Mouse (Mus musculus): ENCODE results near the gene Psma2. TPM values are rescaled to one million over a fixed set of nuclear protein-coding genes. Genes with fewer than 3 reads are reported as not detected.

Gene Psma2
- polyA plus RNA-seq (2016; fragmentation: Nextera tagmentation; extraction: Ambion mirVana) = 181 and 186 TPM in 2 replicates

GRCm38 (mm10) chr13:14612926-14613529, at the start of gene Psma2, which contains the start of gene Mrpl32:
TSS of gene Psma2 (plus strand) at chr13:14613240.
TSS of gene Mrpl32 (minus strand) at chr13:14613165.
- peak; percentile 98 for ATAC-seq (ENCODE audit: insufficient number of reproducible peaks, insufficient read depth, low FRiP score, low TSS enrichment)
- Histone ChIP-seq H3K4me2 (replicated peaks) (peak within 1 kb of the TSS; percentile 61), H3K4me3 (peak within 1 kb of the TSS; percentile 74), H3K36me3 (peaks cover 24% of the 10 kb centered on the region), H3K9me3 (no peaks in the 10 kb centered on the region), H3K9ac (peak within 1 kb of the TSS; percentile 88), H3K4me1 (peaks cover 6% of the 10 kb centered on the region; the same call in 1 of the 2 replicates), H3K27me3 (no peaks in the 10 kb centered on the region), H3K27ac (0 out of 2 replicates have a peak within 1 kb of the TSS, but pooled peaks have one; percentile 69)
- WGBS = under 1% methylated on average over 42 of the region's 42 CpGs

GRCm38 (mm10) chr13:14574128-14574527, 38.9 kb upstream of the Psma2 start:
- no peak overlapping the region for H3K4me3 ChIP-seq
- ATAC-seq (ENCODE audit: insufficient number of reproducible peaks, insufficient read depth, low FRiP score, low TSS enrichment) = no peak
- no peak overlapping the region for H3K27ac ChIP-seq

DNA sequence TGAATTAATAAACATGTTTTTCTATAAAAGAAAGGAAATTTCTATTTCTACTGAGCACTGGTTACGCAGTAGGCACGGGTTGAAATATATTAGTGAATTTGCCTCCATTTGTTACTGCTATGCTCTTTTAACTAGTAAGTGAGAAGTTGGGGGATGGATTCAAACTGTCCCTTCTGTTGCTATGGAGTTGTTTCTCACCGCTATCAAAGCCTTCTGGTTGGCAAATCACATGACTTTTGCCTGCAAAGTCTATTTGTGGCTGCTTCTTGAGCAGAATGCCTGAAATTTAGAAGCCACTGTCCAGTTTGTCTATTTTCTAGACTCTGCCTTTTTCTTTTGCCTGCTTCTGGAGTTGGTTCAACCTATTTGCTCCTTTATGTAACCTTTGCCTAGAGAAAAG, 32.6 kb upstream of the Psma2 start:
- no peak for ATAC-seq (ENCODE audit: insufficient number of reproducible peaks, insufficient read depth, low FRiP score, low TSS enrichment)
- 86% methylated on average over 3 of the region's 3 CpGs for WGBS
- no peaks in the 10 kb centered on the region for H3K27me3 ChIP-seq

More at GRCm38 (mm10) chr13:14574128-14574527, 38.9 kb upstream of the Psma2 start:
- H3K9me3 ChIP-seq = no peaks in the 10 kb centered on the region; the same call in 1 of the 2 replicates
- H3K27me3 ChIP-seq = no peaks in the 10 kb centered on the region
- no peaks in the 10 kb centered on the region for H3K4me1 ChIP-seq
- no peaks in the 10 kb centered on the region for H3K36me3 ChIP-seq
- no peak overlapping the region for H3K4me2 ChIP-seq (replicated peaks)
- no peak overlapping the region for H3K9ac ChIP-seq

DNA sequence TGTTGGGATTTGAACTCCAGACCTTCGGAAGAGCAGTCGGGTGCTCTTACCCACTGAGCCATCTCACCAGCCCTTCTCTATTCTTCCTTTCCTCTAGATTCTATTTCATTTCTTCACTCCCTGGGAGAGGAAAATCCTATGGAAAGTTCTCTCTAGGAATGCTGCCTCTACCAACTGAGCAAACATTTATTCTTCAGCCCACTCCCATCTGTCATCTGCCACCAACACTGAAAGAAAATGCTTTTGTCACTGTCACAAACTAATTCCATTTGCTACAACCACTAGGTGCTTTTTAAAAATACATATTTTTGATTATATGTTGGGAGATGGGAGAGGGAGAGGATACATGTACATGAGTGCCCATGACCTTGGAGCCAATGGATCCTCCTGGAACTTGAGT, 10.3 kb upstream of the Psma2 start:
- Histone ChIP-seq H3K36me3 (no peaks in the 10 kb centered on the region), H3K4me2 (replicated peaks) (no peak overlapping the region), H3K27me3 (no peaks in the 10 kb centered on the region), H3K4me3 (no peak overlapping the region), H3K27ac (no peak overlapping the region), H3K9ac (no peak overlapping the region), H3K4me1 (no peaks in the 10 kb centered on the region), H3K9me3 (no peaks in the 10 kb centered on the region)
- ATAC-seq (ENCODE audit: insufficient number of reproducible peaks, insufficient read depth, low FRiP score, low TSS enrichment) = no peak
- 95% methylated on average over 2 of the region's 2 CpGs for WGBS

More for the DNA sequence above, 32.6 kb upstream of the Psma2 start:
- Histone ChIP-seq H3K9ac (no peak overlapping the region), H3K4me3 (no peak overlapping the region), H3K4me1 (no peaks in the 10 kb centered on the region), H3K36me3 (no peaks in the 10 kb centered on the region), H3K4me2 (replicated peaks) (no peak overlapping the region), H3K9me3 (no peaks in the 10 kb centered on the region; the same call in 1 of the 2 replicates), H3K27ac (no peak overlapping the region)

DNA sequence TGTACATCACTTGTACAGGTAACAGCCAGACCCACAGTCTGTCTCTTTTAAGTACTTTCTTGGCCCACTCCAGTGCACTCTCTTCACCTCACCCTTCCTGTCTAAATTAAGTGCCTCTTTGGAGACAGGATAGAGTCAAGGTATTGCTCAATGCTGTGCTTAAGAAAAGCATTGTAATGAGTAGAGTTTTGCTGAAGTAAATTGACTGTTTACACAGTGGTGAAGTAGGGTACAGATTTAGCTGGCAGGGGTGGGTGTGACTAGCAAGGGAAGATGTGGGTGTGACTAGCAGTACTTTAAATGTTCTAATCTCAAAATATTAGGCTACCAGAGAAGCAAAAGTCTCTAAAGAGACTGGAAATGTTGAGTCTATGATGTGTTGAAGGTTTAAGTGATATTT, 5.4 kb upstream of the Psma2 start:
- Histone ChIP-seq H3K27me3 (no peaks in the 10 kb centered on the region), H3K9ac (no peak overlapping the region), H3K4me2 (replicated peaks) (no peak overlapping the region), H3K9me3 (no peaks in the 10 kb centered on the region), H3K36me3 (peaks cover 8% of the 10 kb centered on the region), H3K4me1 (peaks cover 6% of the 10 kb centered on the region; the same call in 1 of the 2 replicates), H3K4me3 (no peak overlapping the region), H3K27ac (no peak overlapping the region)
- ATAC-seq (ENCODE audit: insufficient number of reproducible peaks, insufficient read depth, low FRiP score, low TSS enrichment) = no peak

DNA sequence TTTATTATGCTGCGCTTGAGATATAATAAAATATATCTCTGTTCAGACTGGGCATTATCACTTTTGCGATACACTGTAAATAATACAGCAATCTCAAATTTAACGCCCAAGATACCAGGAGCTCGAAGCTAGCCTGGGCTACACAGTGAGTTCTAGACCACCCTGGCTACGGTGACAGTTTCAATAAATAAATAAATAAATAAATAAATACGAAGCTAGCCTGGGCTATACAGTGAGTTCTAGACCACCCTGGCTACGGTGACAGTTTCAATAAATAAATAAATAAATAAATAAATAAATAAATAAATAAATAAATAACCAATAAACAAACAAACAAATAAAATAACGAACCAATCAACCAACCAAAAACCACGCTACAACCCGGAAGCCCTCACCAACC, 577 bp upstream of the Psma2 start:
- peak; percentile 75 for ATAC-seq (ENCODE audit: insufficient number of reproducible peaks, insufficient read depth, low FRiP score, low TSS enrichment)
- peak overlapping the region; percentile 74 for H3K4me3 ChIP-seq
- H3K4me1 ChIP-seq = peaks cover 6% of the 10 kb centered on the region; the same call in 1 of the 2 replicates
- H3K4me2 ChIP-seq (replicated peaks) = peak overlapping the region; percentile 59
- peak overlapping the region; percentile 73 for H3K9ac ChIP-seq
- H3K36me3 ChIP-seq = peaks cover 18% of the 10 kb centered on the region
- no peaks in the 10 kb centered on the region for H3K9me3 ChIP-seq
- 8% methylated on average over 10 of the region's 10 CpGs for WGBS
- 0 out of 2 replicates have a peak overlapping the region, but pooled peaks have one; percentile 69 for H3K27ac ChIP-seq
- no peaks in the 10 kb centered on the region for H3K27me3 ChIP-seq

- Histone ChIP-seq H3K4me1 (peaks cover 6% of the 10 kb centered on the region; the same call in 1 of the 2 replicates), H3K36me3 (peaks cover 27% of the 10 kb centered on the region), H3K4me3 (peak overlapping the region; percentile 74), H3K4me2 (replicated peaks) (peak overlapping the region; percentile 61), H3K27ac (0 out of 2 replicates have a peak overlapping the region, but pooled peaks have one; percentile 25), H3K9ac (peak overlapping the region; percentile 88), H3K27me3 (no peaks in the 10 kb centered on the region), H3K9me3 (no peaks in the 10 kb centered on the region)
- no peak for ATAC-seq (ENCODE audit: insufficient number of reproducible peaks, insufficient read depth, low FRiP score, low TSS enrichment)
- 1% methylated on average over 9 of the region's 9 CpGs for WGBS
Measured at GRCm38 (mm10) chr13:14613553-14613952, 513 bp downstream of the Psma2 start.

DNA sequence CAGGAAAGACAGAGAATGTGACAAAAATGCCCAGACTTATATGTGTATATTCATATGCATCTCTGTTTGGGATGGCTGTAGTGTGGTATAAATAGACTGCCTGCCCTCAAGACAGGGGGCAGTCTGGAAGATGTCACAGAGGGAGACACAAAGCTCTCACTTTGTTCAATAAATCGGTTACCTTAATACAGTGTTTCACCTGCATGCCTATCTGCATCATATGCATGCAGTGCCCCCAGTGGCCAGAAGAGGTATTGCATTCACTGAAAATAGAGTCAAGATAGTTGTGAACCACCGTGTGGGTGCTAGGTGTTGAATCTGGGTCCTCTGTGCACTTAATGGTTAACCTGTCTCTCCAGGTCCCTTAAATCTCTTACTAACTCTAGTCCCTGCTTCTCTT, 5.7 kb downstream of the Psma2 start:
- Histone ChIP-seq H3K9ac (no peak overlapping the region), H3K4me2 (replicated peaks) (no peak overlapping the region), H3K36me3 (peaks cover 49% of the 10 kb centered on the region), H3K4me3 (no peak overlapping the region), H3K9me3 (no peaks in the 10 kb centered on the region), H3K4me1 (no peaks in the 10 kb centered on the region), H3K27me3 (no peaks in the 10 kb centered on the region), H3K27ac (no peak overlapping the region)
- ATAC-seq (ENCODE audit: insufficient number of reproducible peaks, insufficient read depth, low FRiP score, low TSS enrichment) = no peak
- WGBS = 46% methylated on average over 2 of the region's 2 CpGs

- H3K4me2 ChIP-seq (replicated peaks) = peak within 1 kb of the TSS; percentile 66
- H3K9me3 ChIP-seq = no peaks in the 10 kb centered on the region
- peak; percentile 95 for ATAC-seq (ENCODE audit: insufficient number of reproducible peaks, insufficient read depth, low FRiP score, low TSS enrichment)
- H3K4me1 ChIP-seq = peaks cover 8% of the 10 kb centered on the region; the same call in 1 of the 2 replicates
- 1% methylated on average over 29 of the region's 29 CpGs for WGBS
- peak within 1 kb of the TSS; percentile 58 for H3K27ac ChIP-seq
- peak within 1 kb of the TSS; percentile 64 for H3K9ac ChIP-seq
- peak within 1 kb of the TSS; percentile 62 for H3K4me3 ChIP-seq
- peaks cover 11% of the 10 kb centered on the region for H3K36me3 ChIP-seq
- no peaks in the 10 kb centered on the region for H3K27me3 ChIP-seq
Measured at GRCm38 (mm10) chr13:14629726-14630641, 16.9 kb downstream of the Psma2 start, which contains the start of gene AW209491. TSS of gene AW209491 (plus strand) at chr13:14630154.

- Histone ChIP-seq H3K36me3 (peaks cover 31% of the 10 kb centered on the region), H3K4me1 (no peaks in the 10 kb centered on the region), H3K27me3 (no peaks in the 10 kb centered on the region), H3K4me2 (replicated peaks) (no peak overlapping the region), H3K9me3 (no peaks in the 10 kb centered on the region), H3K4me3 (no peak overlapping the region), H3K27ac (no peak overlapping the region), H3K9ac (no peak overlapping the region)
- no peak for ATAC-seq (ENCODE audit: insufficient number of reproducible peaks, insufficient read depth, low FRiP score, low TSS enrichment)
- 40% methylated on average over 1 of the region's 1 CpGs for WGBS
Measured at GRCm38 (mm10) chr13:14639998-14640397, 27.0 kb downstream of the Psma2 start.

- no peak overlapping the region for H3K27ac ChIP-seq
- no peak overlapping the region for H3K4me2 ChIP-seq (replicated peaks)
- no peaks in the 10 kb centered on the region for H3K27me3 ChIP-seq
- no peak for ATAC-seq (ENCODE audit: insufficient number of reproducible peaks, insufficient read depth, low FRiP score, low TSS enrichment)
- no peak overlapping the region for H3K4me3 ChIP-seq
- H3K36me3 ChIP-seq = no peaks in the 10 kb centered on the region
- no peaks in the 10 kb centered on the region for H3K9me3 ChIP-seq
- 17% methylated on average over 1 of the region's 1 CpGs for WGBS
- H3K4me1 ChIP-seq = no peaks in the 10 kb centered on the region
- no peak overlapping the region for H3K9ac ChIP-seq
Measured at GRCm38 (mm10) chr13:14649301-14649700, 36.3 kb downstream of the Psma2 start.
